In the genomic region with DNA sequence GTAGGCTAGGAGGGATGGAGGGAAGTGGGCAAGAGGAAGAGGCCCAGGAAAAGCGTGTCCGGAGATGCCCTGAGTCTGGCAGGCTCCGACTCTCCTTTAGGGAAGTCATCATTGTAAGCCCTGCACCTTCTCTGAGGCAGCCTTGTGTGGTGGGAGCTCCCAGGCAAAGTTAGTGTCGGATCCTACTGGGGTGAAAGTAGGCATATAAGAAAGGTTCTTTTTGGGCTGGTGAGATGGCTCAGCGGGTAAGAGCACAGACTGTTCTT, we compare ENCODE assay signal across 9 mouse cellular contexts. TPM values are rescaled to one million over a fixed set of nuclear protein-coding genes. Genes with fewer than 3 reads are reported as not detected.
DNase-seq lines count a peak whose midpoint lies in the region; ATAC-seq and TF ChIP-seq lines count a peak whose summit lies in the region.
"Had no signal": no experiment of that assay in that cellular context is flagged by ENCODE, and none has a peak within 500 bp of the region (broad histone marks: within the 10 kb centered on the region; RNA-seq: fewer than 3 reads in every experiment).

No protein-coding gene starts in this region.

- peak overlapping the region; percentile 58 to 69; a peak in 2 of 4 replicates for H3K27ac ChIP-seq in heart, embryonic 14.5 days (replicated peaks in 1 of 2; ENCODE audit: control insufficient read depth in 1 of 2, insufficient read depth in 1 of 2, low read depth in 2 of 2, low read length in 2 of 2)
- peak overlapping the region; percentile 88 for H3K27ac ChIP-seq in MEL (ENCODE audit: control insufficient read depth, low read depth, low read length)
- no peak overlapping the region; the same call in 1 of the 2 replicates for H3K27ac ChIP-seq in hindbrain, embryonic 11.5 days (ENCODE audit: low read depth, low read length)
- H3K27ac ChIP-seq in midbrain, embryonic 11.5 days (ENCODE audit: low read depth, low read length): no peak overlapping the region

- no peak; a peak in 1 of 4 replicates for TF ChIP-seq EP300 in MEL (IDR thresholded peaks at IDR 0.05; ENCODE audit: low read depth in 1 of 2, low read length in 2 of 2)

- H3K9me3 ChIP-seq in heart, embryonic 14.5 days (ENCODE audit: control insufficient read depth, low read length): no peaks in the 10 kb centered on the region
- H3K9me3 ChIP-seq in MEL (replicated peaks; ENCODE audit: insufficient read depth, low read length): no peaks in the 10 kb centered on the region
- no peaks in the 10 kb centered on the region for H3K9me3 ChIP-seq in hindbrain, embryonic 11.5 days (ENCODE audit: control insufficient read depth, low read length)
- no peaks in the 10 kb centered on the region for H3K9me3 ChIP-seq in midbrain, embryonic 11.5 days (ENCODE audit: control insufficient read depth, low read length)

- H3K36me3 ChIP-seq in heart, embryonic 14.5 days (ENCODE audit: control insufficient read depth, insufficient read depth, low read length): peaks cover 28% of the 10 kb centered on the region
- H3K36me3 ChIP-seq in MEL (ENCODE audit: control insufficient read depth in 1 of 2, insufficient read depth in 2 of 2, low read length in 2 of 2): peaks cover 0 to 30% of the 10 kb centered on the region in 2 experiments; a peak in 2 of 4 replicates
- no peaks in the 10 kb centered on the region for H3K36me3 ChIP-seq in hindbrain, embryonic 11.5 days (ENCODE audit: control insufficient read depth, insufficient read depth, low read length)
- peaks cover 5% of the 10 kb centered on the region for H3K36me3 ChIP-seq in midbrain, embryonic 11.5 days (ENCODE audit: control insufficient read depth, insufficient read depth, low read length)

- peaks cover 23% of the 10 kb centered on the region for H3K79me2 ChIP-seq in MEL (ENCODE audit: control insufficient read depth, insufficient read depth, low read length, poor library complexity)

- WGBS in heart, embryonic 14.5 days: 5% methylated on average over 5 of the region's 5 CpGs
- whole genome bisulfite sequencing in hindbrain, embryonic 11.5 days: 6% methylated on average over 5 of the region's 5 CpGs
- WGBS in midbrain, embryonic 11.5 days: 2% methylated on average over 5 of the region's 5 CpGs

- peak overlapping the region; percentile 77 to 95 for H3K4me3 ChIP-seq in heart, embryonic 14.5 days (ENCODE audit: control insufficient read depth in 1 of 2, insufficient read depth in 1 of 2, low read depth in 1 of 2, low read length in 2 of 2)
- peak overlapping the region; percentile 69 to 98 for H3K4me3 ChIP-seq in MEL (ENCODE audit: control insufficient read depth in 1 of 2, insufficient read depth in 1 of 2, low read depth in 2 of 2, low read length in 2 of 2)
- H3K4me3 ChIP-seq in hindbrain, embryonic 11.5 days (ENCODE audit: low read depth, low read length): peak overlapping the region; percentile 88
- peak overlapping the region; percentile 83 for H3K4me3 ChIP-seq in midbrain, embryonic 11.5 days (ENCODE audit: low read depth, low read length)

- H3K4me1 ChIP-seq in heart, embryonic 14.5 days (ENCODE audit: control insufficient read depth in 2 of 2, insufficient read depth in 2 of 2, low read length in 2 of 2): peaks cover 8 to 15% of the 10 kb centered on the region in 2 experiments
- peaks cover 2 to 32% of the 10 kb centered on the region in 2 experiments for H3K4me1 ChIP-seq in MEL (ENCODE audit: control insufficient read depth in 1 of 2, insufficient read depth in 2 of 2, low read length in 2 of 2)
- peaks cover 4% of the 10 kb centered on the region; the same call in 1 of the 2 replicates for H3K4me1 ChIP-seq in hindbrain, embryonic 11.5 days (replicated peaks; ENCODE audit: control insufficient read depth, insufficient read depth, low read length)
- peaks cover 11% of the 10 kb centered on the region for H3K4me1 ChIP-seq in midbrain, embryonic 11.5 days (ENCODE audit: control insufficient read depth, insufficient read depth, low read length)

- H3K4me2 ChIP-seq in heart, embryonic 14.5 days (ENCODE audit: low read length): peak overlapping the region; percentile 92
- H3K4me2 ChIP-seq in hindbrain, embryonic 11.5 days (replicated peaks; ENCODE audit: low read depth, low read length): peak overlapping the region; percentile 91
- H3K4me2 ChIP-seq in midbrain, embryonic 11.5 days: peak overlapping the region; percentile 70

- DNase-seq in heart, postnatal 25 days (ENCODE audit: low spot score): no peak
- no peak for DNase-seq in MEL (ENCODE audit: low read depth, low spot score)
- DNase-seq in hindbrain, embryonic 11.5 days (ENCODE audit: low spot score): no peak
- DNase-seq in midbrain, embryonic 11.5 days (ENCODE audit: low spot score, missing footprints): peak; percentile 91
- DNase-seq in left cerebral cortex, adult 8-10 months (ENCODE audit: low spot score in 2 of 2): no peak
- no peak for DNase-seq in embryo, embryonic 11 days
- DNase-seq in thymus, postnatal 14 days: no peak

- TF ChIP-seq RAD21 in MEL (IDR thresholded peaks at IDR 0.05; ENCODE audit: low read depth, low read length): no peak

- no peaks in the 10 kb centered on the region for H3K27me3 ChIP-seq in heart, embryonic 14.5 days (ENCODE audit: control insufficient read depth, insufficient read depth, low read length)
- H3K27me3 ChIP-seq in MEL (ENCODE audit: control insufficient read depth in 1 of 2, insufficient read depth in 2 of 2, low read length in 2 of 2): no peaks in the 10 kb centered on the region
- H3K27me3 ChIP-seq in hindbrain, embryonic 11.5 days (ENCODE audit: control insufficient read depth, insufficient read depth, low read length): no peaks in the 10 kb centered on the region
- H3K27me3 ChIP-seq in midbrain, embryonic 11.5 days (ENCODE audit: control insufficient read depth, insufficient read depth, low read length): no peaks in the 10 kb centered on the region
- H3K27me3 ChIP-seq: Patski had no signal

- intact Hi-C loops in heart, postnatal 25 days (cut with DNase I): no loop called here

- no peak for TF ChIP-seq CTCF in MEL (IDR thresholded peaks at IDR 0.05 in 2 of 3, conservative IDR thresholded peaks at IDR 0.05 in 1 of 3; ENCODE audit: control insufficient read depth in 1 of 3, insufficient read depth in 1 of 3, low read depth in 2 of 3, low read length in 3 of 3, poor library complexity in 1 of 3, severe bottlenecking in 1 of 3)

- H3K9ac ChIP-seq in heart, embryonic 14.5 days (ENCODE audit: low read length): peak overlapping the region; percentile 86
- peak overlapping the region; percentile 93 for H3K9ac ChIP-seq in MEL (ENCODE audit: control insufficient read depth, low read depth, low read length, poor library complexity, severe bottlenecking)
- peak overlapping the region; percentile 95 for H3K9ac ChIP-seq in hindbrain, embryonic 11.5 days (ENCODE audit: low read depth, low read length)
- peak overlapping the region; percentile 94 for H3K9ac ChIP-seq in midbrain, embryonic 11.5 days (ENCODE audit: low read length)

- no peak for ATAC-seq in heart, embryonic 14.5 days (ENCODE audit: insufficient number of reproducible peaks, insufficient read depth, low FRiP score, low read depth)
- ATAC-seq in hindbrain, embryonic 11.5 days (ENCODE audit: low FRiP score): no peak
- ATAC-seq in midbrain, embryonic 11.5 days (ENCODE audit: low FRiP score): no peak

- TF ChIP-seq POLR2A in MEL (IDR thresholded peaks at IDR 0.05; ENCODE audit: control insufficient read depth in 1 of 2, insufficient read depth in 1 of 2, low read depth in 1 of 2, low read length in 2 of 2, poor library complexity in 1 of 2): no peak

RNA-seq across cellular contexts. Expression of gene Pycr2, which starts 0.7 kb away (rescaled TPM):
- 42.1 and 46.0 TPM in 2 replicates for polyA plus RNA-seq in heart, embryonic 14.5 days (2014; fragmentation: Nextera tagmentation; extraction: Ambion mirVana)
- 10 to 100 TPM; 13.0 to 13.8 TPM for total RNA-seq in heart, postnatal 25 days (2021)
- 128 and 183 TPM in 2 replicates for total RNA-seq in MEL (2012; rRNA removed)
- 100 to 1,000 TPM in 1 of 2 experiments, not detected in 1; 125 TPM for polyA plus RNA-seq in MEL (2012; ENCODE audit: insufficient read depth in 1 of 2, insufficient read length in 2 of 2, low read depth in 1 of 2, low replicate concordance in 2 of 2, missing spikeins in 1 of 2)
- polyA plus RNA-seq in hindbrain, embryonic 11.5 days (2014; fragmentation: Nextera tagmentation; extraction: Ambion mirVana): 81.2 and 88.5 TPM in 2 replicates
- polyA plus RNA-seq in midbrain, embryonic 11.5 days (2014; fragmentation: Nextera tagmentation; extraction: Ambion mirVana): 85.4 and 97.9 TPM in 2 replicates
- 10 to 100 TPM; 26.3 to 29.3 (median 28.5) TPM for total RNA-seq in left cerebral cortex, adult 8-10 months (2022)

RNA-seq across cellular contexts. Expression of gene Lefty2, which starts 11.8 kb away (rescaled TPM):
- polyA plus RNA-seq in heart, embryonic 14.5 days (2014; fragmentation: Nextera tagmentation; extraction: Ambion mirVana): not detected in 2 replicates
- total RNA-seq in heart, postnatal 25 days (2021): not detected
- total RNA-seq in MEL (2012; rRNA removed): not detected in 2 replicates
- not detected for polyA plus RNA-seq in MEL (2012; ENCODE audit: insufficient read depth in 1 of 2, insufficient read length in 2 of 2, low read depth in 1 of 2, low replicate concordance in 2 of 2, missing spikeins in 1 of 2)
- not detected in 2 replicates for polyA plus RNA-seq in hindbrain, embryonic 11.5 days (2014; fragmentation: Nextera tagmentation; extraction: Ambion mirVana)
- polyA plus RNA-seq in midbrain, embryonic 11.5 days (2014; fragmentation: Nextera tagmentation; extraction: Ambion mirVana): not detected in 2 replicates
- 1 to 10 TPM in 1 of 4 experiments, under 1 TPM in 3; 0.20 to 1.2 (median 0.58) TPM for total RNA-seq in left cerebral cortex, adult 8-10 months (2022)

RNA-seq across cellular contexts. Expression of gene Lefty1, which starts 30.1 kb away (rescaled TPM):
- polyA plus RNA-seq in heart, embryonic 14.5 days (2014; fragmentation: Nextera tagmentation; extraction: Ambion mirVana): 1.1 and 1.5 TPM in 2 replicates
- under 1 TPM; 0.17 to 0.94 TPM for total RNA-seq in heart, postnatal 25 days (2021)
- total RNA-seq in MEL (2012; rRNA removed): 3.5 and 6.4 TPM in 2 replicates
- 1 to 10 TPM in 1 of 2 experiments, not detected in 1; 5.1 TPM for polyA plus RNA-seq in MEL (2012; ENCODE audit: insufficient read depth in 1 of 2, insufficient read length in 2 of 2, low read depth in 1 of 2, low replicate concordance in 2 of 2, missing spikeins in 1 of 2)
- polyA plus RNA-seq in hindbrain, embryonic 11.5 days (2014; fragmentation: Nextera tagmentation; extraction: Ambion mirVana): 0.39 and 0.90 TPM in 2 replicates
- polyA plus RNA-seq in midbrain, embryonic 11.5 days (2014; fragmentation: Nextera tagmentation; extraction: Ambion mirVana): 0.51 and 1.1 TPM in 2 replicates
- total RNA-seq in left cerebral cortex, adult 8-10 months (2022): under 1 TPM; 0.22 to 0.70 (median 0.49) TPM

RNA-seq across cellular contexts. Expression of gene Tmem63a, which starts 37.4 kb away (rescaled TPM):
- 9.1 and 9.3 TPM in 2 replicates for polyA plus RNA-seq in heart, embryonic 14.5 days (2014; fragmentation: Nextera tagmentation; extraction: Ambion mirVana)
- 10 to 100 TPM; 15.1 to 16.3 TPM for total RNA-seq in heart, postnatal 25 days (2021)
- total RNA-seq in MEL (2012; rRNA removed): 7.5 and 7.7 TPM in 2 replicates
- polyA plus RNA-seq in MEL (2012; ENCODE audit: insufficient read depth in 1 of 2, insufficient read length in 2 of 2, low read depth in 1 of 2, low replicate concordance in 2 of 2, missing spikeins in 1 of 2): 10 to 100 TPM in 1 of 2 experiments, not detected in 1; 12.8 TPM
- 3.0 and 3.4 TPM in 2 replicates for polyA plus RNA-seq in hindbrain, embryonic 11.5 days (2014; fragmentation: Nextera tagmentation; extraction: Ambion mirVana)
- polyA plus RNA-seq in midbrain, embryonic 11.5 days (2014; fragmentation: Nextera tagmentation; extraction: Ambion mirVana): 2.4 and 2.5 TPM in 2 replicates
- 10 to 100 TPM; 26.8 to 31.9 (median 30.4) TPM for total RNA-seq in left cerebral cortex, adult 8-10 months (2022)

RNA-seq across cellular contexts. Expression of gene Sde2, which starts 53.8 kb away (rescaled TPM):
- 22.3 TPM in 2 replicates for polyA plus RNA-seq in heart, embryonic 14.5 days (2014; fragmentation: Nextera tagmentation; extraction: Ambion mirVana)
- 10 to 100 TPM; 10.4 to 11.8 TPM for total RNA-seq in heart, postnatal 25 days (2021)
- 31.4 and 35.5 TPM in 2 replicates for total RNA-seq in MEL (2012; rRNA removed)
- 10 to 100 TPM in 1 of 2 experiments, not detected in 1; 48.0 TPM for polyA plus RNA-seq in MEL (2012; ENCODE audit: insufficient read depth in 1 of 2, insufficient read length in 2 of 2, low read depth in 1 of 2, low replicate concordance in 2 of 2, missing spikeins in 1 of 2)
- 33.8 and 34.7 TPM in 2 replicates for polyA plus RNA-seq in hindbrain, embryonic 11.5 days (2014; fragmentation: Nextera tagmentation; extraction: Ambion mirVana)
- 34.1 and 35.1 TPM in 2 replicates for polyA plus RNA-seq in midbrain, embryonic 11.5 days (2014; fragmentation: Nextera tagmentation; extraction: Ambion mirVana)
- 10 to 100 TPM; 18.7 to 23.4 (median 21.9) TPM for total RNA-seq in left cerebral cortex, adult 8-10 months (2022)

Comparison
In these comparisons a context has a peak if more than half of its experiments do, and no peak if none do; other contexts are left out.
1. H3K27ac ChIP-seq: peak in heart, embryonic 14.5 days (2 of 2) and MEL (single experiment); none in hindbrain, embryonic 11.5 days (single experiment) and midbrain, embryonic 11.5 days (single experiment).
2. Peak in every context shown above with its lines, with median percentiles within 50 percentile points of each other: H3K4me2 ChIP-seq, H3K4me3 ChIP-seq and H3K9ac ChIP-seq.